Mouse (Mus musculus) adrenal gland, postnatal 4 days (tissue): ENCODE data around the gene Itih1. TPM values are rescaled to one million over a fixed set of nuclear protein-coding genes. Genes with fewer than 3 reads are reported as not detected.
A peak's percentile ranks its signal among the peaks of the same experiment; 100 is the strongest.

ENCODE experiments used
- DNase-seq, 2 experiments: peaks; one replicate each; pipeline ENCODE4 v3.0.0; 2021 to 2022; ENCODE audit warnings: low spot score in 2 of 2, mixed read lengths in 2 of 2
- total RNA-seq, 2 experiments: library from RNA; stranded (reverse); gene quantifications; 2 replicates each; pipeline ENCODE4 v1.2.3; 2021

The Itih1 gene
- total RNA-seq, 2 experiments from 2014 or later: 1.3 to 58.7 TPM

GRCm38 (mm10) chr14:30906001-30906400 is 37.1 kb downstream of the Itih1 start:
- no peak for DNase-seq

GRCm38 (mm10) chr14:30904307-30904706 is 38.8 kb downstream of the Itih1 start:
- no peak for DNase-seq

- DNase-seq: no peak
Observed at GRCm38 (mm10) chr14:30903036-30903435, 40.1 kb downstream of the Itih1 start.

GRCm38 (mm10) chr14:30902628-30903027 is 40.5 kb downstream of the Itih1 start:
- DNase-seq: no peak

GRCm38 (mm10) chr14:30899972-30900371 is 43.1 kb downstream of the Itih1 start:
- DNase-seq: no peak

- peak in 1 of 2 experiments; percentile 47 for DNase-seq
Observed at GRCm38 (mm10) chr14:30888271-30888732, 54.8 kb downstream of the Itih1 start.

- DNase-seq: no peak
Observed at GRCm38 (mm10) chr14:30886204-30886603, 56.9 kb downstream of the Itih1 start, which contains the start of gene Itih4. Itih4 (plus strand) TSS chr14:30886476.

- no peak for DNase-seq
Observed at GRCm38 (mm10) chr14:30885298-30885697, 57.8 kb downstream of the Itih1 start.

GRCm38 (mm10) chr14:30881718-30882108 is 61.4 kb downstream of the Itih1 start:
- DNase-seq: no peak

GRCm38 (mm10) chr14:30880811-30881717 is 62.0 kb downstream of the Itih1 start:
- DNase-seq: no peak

- no peak for DNase-seq
Observed at GRCm38 (mm10) chr14:30880251-30880650, 62.8 kb downstream of the Itih1 start.

- no peak for DNase-seq
Observed at GRCm38 (mm10) chr14:30879794-30880193, 63.3 kb downstream of the Itih1 start.

Other genes with a start within 250 kb of the Itih1 start
- 10 to 100 TPM; 29.2 to 30.2 TPM for gene Sfmbt1, start 228.4 kb downstream of the Itih1 start, total RNA-seq
- gene Tmem110, start 117.7 kb downstream of the Itih1 start, total RNA-seq: 10 to 100 TPM; 22.2 to 24.4 TPM
- 10 to 100 TPM in 1 of 2 experiments, 1 to 10 TPM in 1; 3.8 to 12.1 TPM for gene Mustn1, start 64.1 kb downstream of the Itih1 start, total RNA-seq
- gene Itih4, start 56.8 kb downstream of the Itih1 start, total RNA-seq: 100 to 1,000 TPM in 1 of 2 experiments, 1 to 10 TPM in 1; 4.4 to 173 TPM
- gene Itih3, start 19.5 kb downstream of the Itih1 start, total RNA-seq: 100 to 1,000 TPM in 1 of 2 experiments, 1 to 10 TPM in 1; 4.4 to 139 TPM
- gene Nek4, start 8.1 kb upstream of the Itih1 start, total RNA-seq: 10 to 100 TPM; 12.4 to 13.8 TPM
- gene Glt8d1, start 58.1 kb upstream of the Itih1 start, total RNA-seq: 10 to 100 TPM; 66.0 to 67.0 TPM
- gene Spcs1, start 58.4 kb upstream of the Itih1 start, total RNA-seq: 100 to 1,000 TPM; 232 to 265 TPM
- 10 to 100 TPM; 71.4 to 77.5 TPM for gene Pbrm1, start 75.8 kb upstream of the Itih1 start, total RNA-seq
- 10 to 100 TPM; 85.6 to 98.0 TPM for gene Gnl3, start 75.9 kb upstream of the Itih1 start, total RNA-seq
- 10 to 100 TPM; 62.0 to 76.4 TPM for gene Smim4, start 185.7 kb upstream of the Itih1 start, total RNA-seq
- gene Nt5dc2, start 187.8 kb upstream of the Itih1 start, total RNA-seq: 10 to 100 TPM; 82.1 to 84.4 TPM
- gene Stab1, start 225.4 kb upstream of the Itih1 start, total RNA-seq: 100 to 1,000 TPM in 1 of 2 experiments, 10 to 100 TPM in 1; 94.1 to 101 TPM